Mouse (Mus musculus) mesoderm, embryonic 11.5 days (tissue): ENCODE results near the gene Lmf2.

ENCODE experiments used
- DNase-seq: peaks from one replicate; pipeline ENCODE4 v3.0.0-alpha.2; 2012; ENCODE audit warnings: low read depth, low spot score

The Lmf2 gene

DNA sequence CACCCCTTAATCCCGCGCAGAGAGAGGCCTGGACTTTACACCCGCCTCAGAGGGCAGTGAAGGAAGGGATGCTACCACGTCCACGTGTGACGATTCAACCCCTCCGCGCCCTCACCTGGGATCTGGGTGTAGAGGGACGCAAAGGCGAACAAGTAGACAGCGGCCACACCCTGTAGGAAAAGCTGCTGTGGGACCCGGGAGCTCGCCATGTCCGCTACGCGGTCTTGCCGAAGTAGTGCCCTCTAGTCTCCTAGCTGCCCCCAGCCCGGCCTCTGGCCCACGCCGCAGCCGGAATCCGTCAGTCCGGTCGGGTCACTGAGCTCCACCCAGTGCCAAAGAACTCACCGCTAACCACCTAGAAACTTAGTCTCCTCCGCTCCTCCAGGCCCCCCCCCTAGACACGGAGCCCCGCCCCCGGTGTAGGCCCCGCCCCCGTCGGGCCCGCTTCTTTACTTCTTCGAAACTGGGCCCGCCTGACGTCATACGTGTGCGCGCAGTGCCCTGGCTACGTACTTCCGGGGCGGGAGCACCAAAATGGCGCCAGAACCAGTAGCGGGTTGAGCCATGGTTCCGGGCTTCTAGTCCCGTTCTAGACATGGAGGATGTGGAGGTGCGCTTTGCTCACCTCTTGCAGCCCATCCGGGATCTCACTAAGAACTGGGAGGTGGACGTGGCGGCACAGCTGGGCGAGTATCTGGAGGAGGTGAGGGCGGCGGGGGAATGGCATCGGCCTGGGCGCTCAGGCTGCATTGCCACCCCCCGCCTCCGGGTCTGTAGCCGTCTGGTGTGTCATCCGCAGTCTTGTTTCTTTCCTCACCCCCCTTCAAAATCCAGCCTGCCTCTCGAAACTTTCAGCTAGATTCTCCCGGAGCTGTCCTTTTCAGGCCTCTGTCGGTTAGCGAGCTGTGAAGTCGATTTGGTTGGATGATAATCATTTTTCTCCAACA, at the start of gene Lmf2, which contains the start of gene Ncaph2:
Gene Lmf2 (minus strand): TSS at position 419 of the 947 bp plus-strand sequence.
Gene Ncaph2 (plus strand): TSS at position 479 of the 947 bp plus-strand sequence.
- peak; percentile 97 for DNase-seq

DNA sequence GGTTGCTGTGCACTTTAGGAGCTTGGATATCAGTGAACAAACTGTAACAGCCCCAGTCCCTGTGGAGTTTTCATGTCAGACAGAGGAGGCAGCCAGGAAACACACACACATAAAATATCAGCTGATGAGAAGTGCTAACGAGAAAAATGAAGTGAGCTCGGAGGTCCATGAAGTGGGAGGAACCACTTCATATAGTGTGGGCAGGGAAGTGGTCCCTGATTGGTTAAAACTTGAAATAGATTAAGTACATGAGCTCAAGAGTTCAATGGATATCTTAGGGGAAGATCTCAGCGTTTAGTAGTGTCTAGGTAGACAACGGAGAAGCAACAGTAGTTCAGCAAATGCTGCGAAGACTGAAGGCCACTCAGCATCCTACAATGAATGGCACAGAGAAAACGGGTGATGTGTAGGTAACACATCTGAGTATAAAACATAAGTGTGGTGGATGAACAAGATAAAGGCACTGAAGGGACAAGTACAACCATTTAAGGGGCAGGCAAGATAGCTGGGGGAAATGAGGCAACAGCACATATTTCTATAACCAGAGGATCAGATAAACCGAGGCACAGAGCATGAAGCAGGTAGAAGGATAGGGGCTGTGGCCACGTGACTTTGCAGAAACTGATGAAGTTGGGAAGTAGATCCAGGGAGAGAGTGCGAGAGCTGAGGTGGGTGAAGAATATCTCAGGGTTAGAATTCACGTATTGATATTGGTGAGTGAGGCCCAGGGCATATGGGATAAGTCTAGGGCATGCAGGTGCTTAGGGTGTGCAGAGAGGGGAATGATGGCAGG, 49.6 kb upstream of the Lmf2 start:
- no peak for DNase-seq

DNA sequence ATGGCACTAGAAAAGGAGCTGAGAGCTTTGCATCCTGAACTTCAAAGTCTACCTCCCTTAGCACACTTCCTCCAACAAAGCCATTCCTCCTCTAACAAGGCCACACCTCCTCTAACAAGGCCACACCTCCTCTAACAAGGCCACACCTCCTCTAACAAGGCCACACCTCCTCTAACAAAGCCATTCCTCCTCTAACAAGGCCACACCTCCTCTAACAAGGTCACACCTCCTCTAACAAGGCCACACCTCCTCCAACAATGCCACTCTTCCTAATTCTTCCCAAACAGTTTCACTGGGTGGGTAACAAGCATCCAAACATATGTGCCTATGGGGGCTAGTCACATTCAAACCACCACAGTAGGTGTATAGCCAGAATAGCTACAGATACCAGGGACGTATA, 47.0 kb upstream of the Lmf2 start:
- no peak for DNase-seq

DNA sequence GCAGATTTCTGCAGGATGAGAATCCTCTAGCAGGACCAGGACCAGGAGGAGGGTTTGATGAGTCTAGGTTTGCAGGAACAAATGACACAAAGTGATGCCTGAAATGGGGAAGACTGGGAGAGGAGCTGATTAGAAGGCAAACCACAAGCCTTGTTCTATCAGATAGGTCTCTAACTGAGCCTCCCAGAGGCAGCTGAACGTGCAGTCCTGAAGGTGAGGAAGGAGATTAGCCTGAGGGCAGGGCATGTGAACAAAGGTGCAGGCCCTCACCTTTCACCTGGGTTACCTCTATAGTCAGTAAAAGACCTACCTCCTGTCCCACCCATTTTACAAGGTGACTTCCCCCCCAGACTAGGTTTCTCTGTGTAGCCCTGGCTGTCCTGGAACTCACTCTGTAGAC, 44.3 kb upstream of the Lmf2 start:
- DNase-seq = no peak

DNA sequence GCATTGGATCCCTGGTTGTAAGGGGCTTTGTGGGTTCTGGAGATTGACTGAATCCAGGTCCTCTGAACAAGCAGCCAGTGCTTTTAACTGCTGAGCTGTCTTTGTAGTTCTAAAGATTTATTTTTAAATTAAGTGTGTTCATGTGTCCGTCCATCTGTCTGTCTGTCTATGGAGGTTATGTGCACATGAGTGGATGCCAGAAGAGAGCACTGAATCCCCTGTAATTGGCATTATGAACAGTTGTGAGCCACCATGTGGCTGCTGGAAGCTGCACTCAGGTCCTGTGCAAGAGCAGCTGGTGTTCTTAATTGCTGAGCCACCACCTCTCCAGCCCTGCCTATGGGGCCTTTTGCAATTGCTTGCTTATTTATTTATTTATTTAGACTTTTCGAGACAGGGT, 42.7 kb upstream of the Lmf2 start:
- DNase-seq = no peak

DNA sequence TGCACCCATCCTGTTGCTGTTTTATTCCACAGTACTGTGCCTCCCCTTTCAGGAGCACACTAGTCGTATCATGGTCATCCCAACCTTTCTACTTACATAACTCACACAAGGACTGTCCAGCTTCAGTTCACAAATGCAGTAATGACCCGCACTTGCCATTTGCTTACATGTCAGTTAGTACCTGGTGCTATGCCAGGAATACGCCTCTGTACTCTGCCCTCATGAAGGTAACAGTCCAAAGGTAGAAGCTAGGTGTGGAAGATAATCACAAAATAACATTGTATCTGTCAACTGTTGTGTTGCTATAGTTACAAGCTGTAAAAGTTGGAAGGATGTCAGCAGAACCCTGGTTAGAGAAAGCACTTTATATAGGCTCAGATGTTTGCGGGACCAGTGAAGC, 41.4 kb upstream of the Lmf2 start:
- no peak for DNase-seq

DNA sequence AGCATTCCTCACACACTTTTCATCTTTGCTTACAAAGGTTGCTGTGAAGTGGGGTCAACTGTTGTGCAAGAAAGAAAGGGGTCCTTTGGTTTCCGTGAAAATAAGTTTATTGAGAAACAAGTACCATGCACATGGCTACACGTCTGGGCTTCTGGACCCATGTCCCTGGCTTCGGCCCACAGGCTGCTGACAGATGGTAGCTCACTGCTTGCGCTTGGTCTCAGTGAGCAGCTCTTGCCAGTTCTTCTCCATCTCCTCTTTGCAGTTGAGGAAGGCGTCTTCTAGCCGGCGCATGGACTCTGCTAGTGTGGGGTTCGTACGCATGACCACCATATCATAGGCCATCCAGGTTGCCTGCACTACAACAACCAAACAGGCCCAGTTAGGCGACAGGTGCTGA, 34.6 kb upstream of the Lmf2 start:
- DNase-seq = no peak

DNA sequence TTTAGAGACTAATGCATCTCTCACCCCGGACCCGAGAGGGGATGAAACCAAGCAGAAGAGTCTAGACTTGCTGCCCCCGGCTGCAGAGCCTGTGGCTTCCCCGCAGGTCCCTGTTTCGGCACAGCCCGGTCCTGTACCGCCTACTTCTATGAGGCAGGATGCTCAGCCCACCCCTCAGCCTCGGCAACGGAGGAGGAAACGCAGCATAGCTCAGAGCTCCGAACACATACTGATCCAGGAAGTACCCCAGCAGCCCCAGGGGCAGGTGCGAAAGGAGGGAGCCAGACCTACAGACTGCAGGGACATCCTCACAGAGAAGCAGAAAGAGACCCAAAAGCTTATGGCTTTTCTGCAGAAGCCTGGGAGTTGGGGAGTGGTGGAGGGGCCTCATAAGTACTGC, 31.7 kb upstream of the Lmf2 start:
- DNase-seq = no peak

DNA sequence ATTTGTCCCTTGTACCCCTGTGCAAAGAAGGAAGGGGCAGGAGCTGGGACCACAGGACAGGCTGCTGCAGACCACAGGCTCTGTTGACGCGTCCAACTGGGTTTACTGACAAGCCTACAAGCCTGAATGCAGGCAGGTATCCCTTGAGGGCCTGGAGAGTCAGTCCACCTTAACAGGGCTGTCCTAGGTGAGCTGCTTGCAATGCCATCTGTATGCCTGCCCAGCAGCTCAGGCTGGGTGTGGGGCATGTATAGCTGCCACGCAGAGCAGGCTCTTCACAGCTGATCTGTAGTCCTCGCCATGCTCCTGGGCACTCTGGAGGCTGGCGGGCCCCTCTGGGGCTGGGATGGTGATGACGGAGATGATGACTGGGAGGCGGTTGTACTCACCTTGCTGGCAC, 29.2 kb upstream of the Lmf2 start, which contains the start of gene Klhdc7b:
Gene Klhdc7b (plus strand): TSS at position 301 of the 400 bp plus-strand sequence.
- no peak for DNase-seq

DNA sequence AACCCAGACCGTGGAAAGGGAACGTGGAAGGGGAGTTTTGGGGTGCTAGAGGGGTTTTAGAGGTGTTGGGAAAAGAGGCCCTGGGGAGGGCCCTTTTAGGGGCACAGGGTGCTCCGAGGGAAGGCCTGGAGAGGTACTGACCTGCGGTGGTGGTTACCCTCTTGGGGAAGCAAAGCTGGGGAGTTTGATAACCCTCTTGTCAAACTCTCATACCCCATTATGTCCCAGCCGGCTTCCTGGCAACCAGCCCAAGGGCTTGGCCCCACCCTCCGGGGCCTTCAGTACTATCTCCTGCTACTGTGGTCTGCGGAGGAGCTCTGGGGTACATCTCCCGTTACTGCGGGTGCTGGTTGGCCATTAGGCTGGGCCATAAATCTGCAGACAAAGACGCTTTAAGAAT, 24.0 kb upstream of the Lmf2 start:
- DNase-seq = no peak

DNA sequence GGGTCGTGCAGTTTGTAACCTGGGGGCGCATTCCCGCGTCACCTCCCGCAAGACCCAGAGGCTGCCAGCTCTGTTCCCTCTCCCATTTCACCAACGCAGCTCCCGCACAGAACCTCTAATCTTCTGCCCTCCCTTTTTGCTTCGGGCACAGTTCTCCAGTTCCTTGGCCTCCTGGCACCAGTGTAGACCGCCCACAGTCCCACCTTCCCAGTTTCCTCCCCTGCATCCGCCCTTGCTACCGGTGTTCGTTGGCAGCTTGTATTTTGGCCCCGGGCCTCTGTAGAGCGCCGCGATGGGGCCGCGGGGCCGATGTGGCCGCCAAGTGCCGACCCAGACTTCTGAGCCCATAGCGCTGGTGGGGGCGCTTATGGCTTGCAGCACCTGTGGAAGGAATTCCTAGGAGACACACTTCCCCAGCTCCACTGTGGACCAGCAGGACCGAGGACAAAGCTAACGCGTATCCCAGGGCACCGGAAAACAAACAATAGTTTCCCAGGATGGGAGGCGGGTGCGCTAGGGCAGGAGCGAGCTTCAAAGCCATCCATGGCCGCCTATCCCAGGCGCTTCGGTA, 23.5 kb upstream of the Lmf2 start, which contains the start of gene Odf3b:
Gene Odf3b (minus strand): TSS at position 452 of the 571 bp plus-strand sequence.
- no peak for DNase-seq

DNA sequence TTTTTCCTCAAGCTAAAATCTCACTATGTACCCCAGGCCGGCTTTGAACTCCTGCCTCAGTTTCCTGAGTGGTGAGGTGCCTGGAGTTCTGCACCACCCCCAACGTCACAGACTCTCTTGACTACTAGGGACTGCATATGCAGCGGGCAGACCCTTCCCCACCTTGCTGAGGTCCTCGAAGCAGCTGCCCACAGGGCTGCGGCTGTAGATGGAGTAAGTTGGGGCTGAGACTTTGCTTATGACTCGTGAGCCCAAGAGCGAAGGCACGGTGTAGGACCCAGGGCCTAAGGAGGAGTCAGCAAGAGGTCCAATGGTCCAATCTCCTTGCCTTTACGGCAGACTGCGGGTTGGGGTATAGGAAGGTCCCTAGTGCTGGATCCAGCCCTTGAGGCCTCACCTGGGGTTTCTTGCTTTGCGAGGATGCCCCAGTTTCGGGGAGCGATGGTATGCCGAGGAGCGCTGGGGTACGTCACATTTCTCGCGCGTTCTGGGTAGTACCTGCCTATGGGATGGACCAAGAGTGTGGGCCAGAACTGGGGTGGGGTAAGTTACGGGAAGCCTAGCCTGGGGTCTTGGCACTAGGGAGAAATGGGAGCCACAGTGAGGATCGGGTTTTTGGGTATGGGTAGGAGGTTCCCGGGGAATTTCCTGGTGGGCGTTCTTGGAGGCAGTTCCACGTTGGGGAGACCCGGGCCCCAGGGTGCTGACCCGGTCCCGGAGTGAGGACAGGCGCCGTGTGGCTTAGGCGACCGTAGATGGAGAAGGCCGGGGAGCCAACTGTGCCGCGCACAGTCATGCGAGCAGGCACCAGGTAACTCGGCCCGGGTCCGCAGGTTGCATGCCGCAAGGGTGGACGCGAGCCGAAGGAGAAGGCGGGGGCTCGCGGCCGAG, 22.7 kb upstream of the Lmf2 start:
- DNase-seq = no peak

DNA sequence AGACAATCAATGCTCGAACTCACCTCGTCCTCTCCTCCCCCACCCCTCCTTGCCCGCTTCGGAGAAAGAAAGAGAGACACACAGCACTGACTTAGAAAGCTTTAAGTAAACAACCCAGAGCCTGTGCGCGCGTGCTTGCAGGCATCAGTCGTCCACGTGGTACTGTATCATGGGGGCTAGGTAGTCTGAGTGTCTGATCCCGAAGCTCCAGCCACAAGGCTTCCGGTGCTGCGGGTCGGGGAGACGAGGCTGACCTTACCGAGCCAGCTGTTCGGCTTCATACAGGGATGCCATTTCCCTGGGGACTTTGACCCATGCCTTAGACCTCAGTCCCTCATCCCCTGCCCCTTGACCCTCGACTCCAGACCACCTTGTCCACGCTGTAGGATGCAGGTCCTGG, 21.9 kb upstream of the Lmf2 start:
- no peak for DNase-seq

DNA sequence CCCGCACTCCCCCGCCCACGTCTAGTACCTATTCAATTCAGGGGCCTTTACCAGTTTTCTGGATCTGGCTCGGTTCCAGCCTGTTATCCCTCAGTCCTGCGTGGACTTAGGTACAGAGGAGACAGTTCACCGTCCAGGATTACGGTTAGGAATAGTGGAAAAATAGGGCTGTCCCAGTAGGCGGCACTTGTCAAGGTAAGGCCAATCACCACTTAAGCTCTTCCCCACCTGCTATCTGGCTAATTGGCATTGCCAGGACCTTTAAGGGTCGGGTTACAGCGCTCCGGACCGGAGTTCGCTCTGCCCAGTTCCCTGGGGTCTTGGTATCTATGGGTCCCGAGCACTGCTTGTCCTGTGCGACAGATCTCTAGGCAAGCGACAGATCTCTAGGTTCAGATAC, 21.5 kb upstream of the Lmf2 start, which contains the start of gene Tymp:
Gene Tymp (minus strand): TSS at position 83 of the 400 bp plus-strand sequence.
- no peak for DNase-seq

DNA sequence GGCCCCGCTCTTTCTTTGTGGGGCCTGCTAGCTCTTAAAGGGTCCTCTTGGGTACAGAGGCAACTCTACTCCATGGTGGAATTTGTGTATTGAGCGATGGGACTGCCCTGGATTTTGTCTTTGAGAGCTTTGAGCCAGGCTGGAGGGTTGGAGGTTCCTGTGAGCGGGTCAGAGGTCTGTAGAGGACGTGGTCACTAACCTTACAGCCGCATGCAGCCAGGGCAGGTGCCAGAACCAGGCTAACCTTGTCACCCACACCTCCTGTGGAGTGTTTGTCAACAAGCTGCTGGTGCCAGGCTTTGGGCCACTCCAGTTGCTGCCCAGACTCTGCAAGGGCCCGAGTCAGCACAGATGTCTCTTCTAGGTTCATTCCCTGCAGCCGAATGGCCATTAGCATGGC, 20.6 kb upstream of the Lmf2 start:
- DNase-seq = no peak

DNA sequence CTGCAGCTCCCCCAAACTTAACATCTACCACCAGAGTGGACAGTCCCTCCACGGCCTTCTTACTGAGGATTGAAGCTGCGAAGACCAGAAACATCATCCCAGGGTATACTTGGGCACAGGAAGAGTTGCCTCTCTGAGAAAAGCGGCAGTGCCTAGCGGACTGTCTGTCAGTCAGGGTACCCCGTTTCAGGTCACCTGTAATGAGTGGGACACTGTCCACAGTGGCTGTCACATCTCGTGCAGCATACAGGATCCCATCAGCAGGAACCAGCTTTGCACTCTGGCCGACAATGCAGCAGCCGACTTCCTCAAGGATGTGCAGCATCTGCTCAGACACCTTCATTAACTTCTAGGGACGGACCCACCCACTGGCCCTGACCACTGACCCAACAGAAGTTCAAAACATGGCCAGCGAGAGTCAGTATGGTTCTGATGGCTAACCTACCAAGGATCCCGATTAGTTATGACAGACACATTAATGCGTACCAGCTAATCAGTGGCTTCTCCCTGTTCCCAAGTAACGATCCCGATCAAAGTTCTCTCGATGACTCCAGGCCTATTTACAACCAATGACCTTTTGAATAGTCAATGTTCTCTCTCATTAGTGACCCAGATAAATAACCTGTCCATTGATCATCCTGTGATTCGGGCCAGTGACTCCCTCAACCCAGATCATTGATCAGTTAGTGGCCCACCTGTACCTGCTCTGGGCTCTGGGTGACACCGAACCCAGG, 19.5 kb upstream of the Lmf2 start:
- DNase-seq = no peak

DNA sequence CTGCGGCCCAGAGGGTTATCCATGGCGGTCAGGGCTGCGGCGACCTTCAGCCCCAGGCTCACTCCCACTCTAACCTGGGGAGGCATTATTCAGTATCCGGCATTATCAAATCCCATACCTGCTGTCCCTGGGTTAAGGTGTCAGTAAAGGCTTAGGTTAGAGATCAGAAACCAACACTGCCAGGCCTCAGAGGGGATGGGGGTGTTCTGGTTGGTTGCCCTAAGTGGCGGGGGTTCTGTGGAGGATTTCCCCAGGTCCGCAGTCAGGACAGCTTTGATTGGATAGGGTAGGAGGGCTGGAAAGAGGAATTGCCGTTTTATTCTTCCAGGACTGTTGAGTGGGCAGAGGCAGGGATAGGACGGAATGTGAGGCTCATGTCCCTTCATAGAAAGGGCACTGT, 18.9 kb upstream of the Lmf2 start:
- no peak for DNase-seq

DNA sequence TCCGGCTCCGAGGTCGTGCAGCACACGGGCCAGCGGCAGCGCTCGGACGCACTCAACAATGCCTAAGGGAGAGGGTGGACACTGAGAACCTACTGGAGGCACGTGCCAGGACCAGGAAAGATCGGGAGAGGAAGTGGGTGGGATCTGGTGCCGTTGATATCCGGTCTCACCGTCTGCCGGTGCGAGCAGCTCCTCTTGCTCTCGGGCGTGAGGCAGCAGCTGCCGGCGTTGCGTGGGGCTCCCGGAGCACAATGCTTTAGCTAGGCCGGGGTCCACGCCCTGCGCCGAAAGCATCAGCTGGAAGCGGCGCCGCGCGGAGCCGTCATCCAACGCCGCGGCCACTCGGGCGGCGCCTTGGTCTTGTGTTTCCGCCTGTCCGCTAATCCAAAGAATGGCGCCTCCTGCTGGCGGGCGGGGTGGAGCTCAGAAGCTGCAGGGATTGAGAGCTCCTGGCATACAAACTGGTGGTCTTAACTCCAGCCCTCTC, 18.3 kb upstream of the Lmf2 start, which contains the start of gene Sco2:
Gene Sco2 (minus strand): TSS at position 85 of the 487 bp plus-strand sequence.
- DNase-seq = peak; percentile 94

DNA sequence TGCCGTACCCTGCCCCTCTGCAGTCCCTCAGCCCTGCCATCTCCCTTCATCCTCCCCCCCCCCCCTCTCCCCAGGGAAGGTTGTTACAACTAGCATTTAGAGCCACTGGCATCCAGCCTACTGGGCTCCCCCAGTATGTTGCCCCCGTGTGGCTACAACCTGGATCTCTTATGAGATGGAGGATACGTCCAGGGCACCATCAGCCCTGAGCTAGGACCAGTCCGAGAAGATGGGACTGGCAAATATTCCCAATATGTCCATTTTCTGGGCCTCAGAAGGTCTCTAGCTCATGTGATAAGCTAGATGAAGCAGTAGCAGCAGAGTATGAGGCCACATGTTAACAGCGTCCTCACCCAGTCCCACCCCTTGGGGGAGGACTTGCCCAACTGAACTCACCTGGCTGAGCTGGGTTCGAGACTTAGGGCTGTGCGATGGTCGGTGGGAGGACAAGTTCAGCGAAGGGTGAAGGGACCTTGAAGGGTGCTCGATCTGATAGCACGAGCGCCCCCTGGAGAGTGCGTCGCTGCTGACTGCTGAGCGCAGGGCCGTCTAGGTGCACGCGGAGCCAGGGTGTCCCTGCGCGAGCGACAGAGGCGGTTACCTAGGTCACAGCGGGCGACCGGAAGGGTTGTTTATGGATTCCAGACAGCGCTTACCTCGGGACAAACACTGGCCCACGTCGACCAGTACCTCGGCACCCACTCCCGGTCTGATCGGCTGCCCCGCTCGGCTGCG, 17.7 kb upstream of the Lmf2 start:
- DNase-seq = peak; percentile 83
